Mouse (Mus musculus): ENCODE measurements around the gene Arhgef38.

- TF ChIP-seq CTCF (IDR thresholded peaks at IDR 0.05; ENCODE audit: insufficient read depth, low read length), result no peak
- peak; percentile 66; the same call in 1 of the 2 replicates for TF ChIP-seq POLR2A (IDR thresholded peaks at IDR 0.05; ENCODE audit: borderline replicate concordance, extremely low read depth, low read depth, low read length)
Measured at GRCm38 (mm10) chr3:133091664-133092273, 143.0 kb downstream of the Arhgef38 start, which contains the start of the genes Ints12 and Gstcd.
